Mouse (Mus musculus) heart, embryonic 12.5 days (tissue): ENCODE measurements around the gene Flt3l. TPM values are rescaled to one million over a fixed set of nuclear protein-coding genes. Genes with fewer than 3 reads are reported as not detected.

Source experiments
- ATAC-seq: fragments of 200-750 bp; cut with Nextera tagmentation; 2 replicates; pipeline ENCODE4 v1.8.0; 2017; ENCODE audit warnings: moderate TSS enrichment, moderate library complexity; ENCODE audit not compliant: insufficient number of reproducible peaks, low FRiP score
- H3K27ac ChIP-seq: fragments of 300-500 bp; sonication (generic); 2 replicates; pipeline ENCODE4 v1.5.1; 2016; ENCODE audit warnings: mild to moderate bottlenecking, moderate library complexity; ENCODE audit not compliant: poor library complexity, severe bottlenecking
- H3K27me3 ChIP-seq: fragments of 300-500 bp; sonication (generic); replicated peaks from 2 replicates; pipeline ENCODE4 v1.6.1; 2016; ENCODE audit warnings: mild to moderate bottlenecking, moderate library complexity
- H3K36me3 ChIP-seq: fragments of 300-500 bp; sonication (generic); 2 replicates; pipeline ENCODE4 v1.6.1; 2016; ENCODE audit warnings: mild to moderate bottlenecking, moderate library complexity
- H3K4me1 ChIP-seq: fragments of 300-500 bp; sonication (generic); replicated peaks from 2 replicates; pipeline ENCODE4 v1.6.1; 2016; ENCODE audit warnings: mild to moderate bottlenecking
- H3K4me2 ChIP-seq: fragments of 300-500 bp; sonication (generic); 2 replicates; pipeline ENCODE4 v1.6.1; 2016; ENCODE audit warnings: mild to moderate bottlenecking, moderate library complexity
- H3K4me3 ChIP-seq: fragments of 300-500 bp; sonication (generic); 2 replicates; pipeline ENCODE4 v1.5.1; 2016; ENCODE audit warnings: mild to moderate bottlenecking
- H3K9ac ChIP-seq: fragments of 300-500 bp; sonication (generic); 2 replicates; pipeline ENCODE4 v1.6.1; 2016; ENCODE audit warnings: mild to moderate bottlenecking, moderate library complexity
- H3K9me3 ChIP-seq: fragments of 300-500 bp; sonication (generic); replicated peaks from 2 replicates; pipeline ENCODE4 v1.6.1; 2016; ENCODE audit warnings: mild to moderate bottlenecking, moderate library complexity
- WGBS: fragments of 180-500 bp; shearing (Covaris S2); methylation state at CpG from one replicate; pipeline ENCODE4 v1.1.7; 2016; 5-methylcytosine and 5-hydroxymethylcytosine counted together
- polyA plus RNA-seq: library from polyadenylated mRNA; unstranded; fragments of >200 nt; fragmentation: Nextera tagmentation; extraction: Ambion mirVana; gene quantifications from 2 replicates; pipeline ENCODE4 v1.2.1, GENCODE M21; 2016

The Flt3l gene
- polyA plus RNA-seq, 1 experiment from 2014 or later: 1.1 TPM

- no peak for ATAC-seq
- Histone ChIP-seq H3K4me2 (no peak overlapping the region), H3K27me3 (no peaks in the 10 kb centered on the region), H3K4me1 (peaks cover 27% of the 10 kb centered on the region), H3K9me3 (no peaks in the 10 kb centered on the region), H3K4me3 (no peak overlapping the region), H3K36me3 (peaks cover 3% of the 10 kb centered on the region; the same call in 1 of the 2 replicates), H3K9ac (no peak overlapping the region), H3K27ac (no peak overlapping the region)
- WGBS: 63% methylated on average over 6 of the region's 6 CpGs
Measured at GRCm38 (mm10) chr7:45095367-45095766, 40.9 kb downstream of the Flt3l start.

- WGBS: 58% methylated on average over 7 of the region's 7 CpGs
- no peak overlapping the region for H3K9ac ChIP-seq
- peaks cover 7% of the 10 kb centered on the region; the same call in 1 of the 2 replicates for H3K36me3 ChIP-seq
- no peaks in the 10 kb centered on the region for H3K27me3 ChIP-seq
- no peak overlapping the region for H3K4me2 ChIP-seq
- peak overlapping the region; percentile 29; the same call in 1 of the 2 replicates for H3K27ac ChIP-seq
- H3K9me3 ChIP-seq: no peaks in the 10 kb centered on the region
- no peak for ATAC-seq
- H3K4me3 ChIP-seq: no peak overlapping the region
- peaks cover 31% of the 10 kb centered on the region for H3K4me1 ChIP-seq
Measured at GRCm38 (mm10) chr7:45094121-45094520, 42.1 kb downstream of the Flt3l start.

- peaks cover 31% of the 10 kb centered on the region for H3K4me1 ChIP-seq
- peak overlapping the region; percentile 29; the same call in 1 of the 2 replicates for H3K27ac ChIP-seq
- H3K4me2 ChIP-seq: no peak overlapping the region; the same call in 1 of the 2 replicates
- WGBS: 39% methylated on average over 18 of the region's 18 CpGs
- H3K9ac ChIP-seq: no peak overlapping the region
- H3K4me3 ChIP-seq: no peak overlapping the region
- H3K36me3 ChIP-seq: peaks cover 11% of the 10 kb centered on the region
- H3K9me3 ChIP-seq: no peaks in the 10 kb centered on the region
- no peak for ATAC-seq
- H3K27me3 ChIP-seq: no peaks in the 10 kb centered on the region
Measured at GRCm38 (mm10) chr7:45093516-45093905, 42.7 kb downstream of the Flt3l start.

- no peaks in the 10 kb centered on the region for H3K9me3 ChIP-seq
- H3K9ac ChIP-seq: no peak overlapping the region
- peaks cover 16% of the 10 kb centered on the region for H3K36me3 ChIP-seq
- no peak for ATAC-seq
- WGBS: 56% methylated on average over 12 of the region's 12 CpGs
- no peak overlapping the region for H3K27ac ChIP-seq
- no peak overlapping the region; the same call in 1 of the 2 replicates for H3K4me2 ChIP-seq
- peaks cover 31% of the 10 kb centered on the region for H3K4me1 ChIP-seq
- no peaks in the 10 kb centered on the region for H3K27me3 ChIP-seq
- no peak overlapping the region for H3K4me3 ChIP-seq
Measured at GRCm38 (mm10) chr7:45092828-45093515, 43.3 kb downstream of the Flt3l start.

GRCm38 (mm10) chr7:45092048-45092447, 44.2 kb downstream of the Flt3l start, which contains the start of gene Rcn3:
Gene Rcn3, minus strand, starts transcription at chr7:45092221.
- WGBS: 0% methylated on average over 16 of the region's 16 CpGs
- Histone ChIP-seq H3K4me2 (peak within 1 kb of the TSS; percentile 83), H3K36me3 (peaks cover 26% of the 10 kb centered on the region), H3K9ac (peak within 1 kb of the TSS; percentile 78), H3K9me3 (no peaks in the 10 kb centered on the region), H3K4me1 (peaks cover 24% of the 10 kb centered on the region), H3K27me3 (no peaks in the 10 kb centered on the region), H3K27ac (peak within 1 kb of the TSS; percentile 82), H3K4me3 (peak within 1 kb of the TSS; percentile 57)
- ATAC-seq: peak; percentile 92

GRCm38 (mm10) chr7:45091001-45091990, 44.9 kb downstream of the Flt3l start:
- peak overlapping the region; percentile 57 for H3K4me3 ChIP-seq
- peaks cover 24% of the 10 kb centered on the region for H3K4me1 ChIP-seq
- H3K9ac ChIP-seq: peak overlapping the region; percentile 78
- 9% methylated on average over 35 of the region's 35 CpGs for WGBS
- H3K36me3 ChIP-seq: peaks cover 31% of the 10 kb centered on the region
- peak overlapping the region; percentile 83 for H3K4me2 ChIP-seq
- ATAC-seq: peak; percentile 56
- H3K27ac ChIP-seq: peak overlapping the region; percentile 82
- no peaks in the 10 kb centered on the region for H3K9me3 ChIP-seq
- no peaks in the 10 kb centered on the region for H3K27me3 ChIP-seq

- Histone ChIP-seq H3K4me3 (peak overlapping the region; percentile 57), H3K36me3 (peaks cover 38% of the 10 kb centered on the region), H3K27me3 (no peaks in the 10 kb centered on the region), H3K9ac (peak overlapping the region; percentile 78; the same call in 1 of the 2 replicates), H3K9me3 (no peaks in the 10 kb centered on the region), H3K27ac (no peak overlapping the region), H3K4me2 (peak overlapping the region; percentile 83), H3K4me1 (peaks cover 24% of the 10 kb centered on the region)
- no peak for ATAC-seq
- 78% methylated on average over 13 of the region's 13 CpGs for WGBS
Measured at GRCm38 (mm10) chr7:45090251-45090977, 45.8 kb downstream of the Flt3l start.

GRCm38 (mm10) chr7:45088597-45088996, 47.6 kb downstream of the Flt3l start:
- ATAC-seq: no peak
- WGBS: 90% methylated on average over 17 of the region's 17 CpGs
- Histone ChIP-seq H3K36me3 (peaks cover 56% of the 10 kb centered on the region), H3K4me1 (peaks cover 22% of the 10 kb centered on the region), H3K9me3 (no peaks in the 10 kb centered on the region), H3K4me2 (no peak overlapping the region), H3K27me3 (no peaks in the 10 kb centered on the region), H3K9ac (no peak overlapping the region), H3K4me3 (no peak overlapping the region), H3K27ac (no peak overlapping the region)

GRCm38 (mm10) chr7:45086084-45086483, 50.1 kb downstream of the Flt3l start:
- no peak overlapping the region for H3K9ac ChIP-seq
- H3K9me3 ChIP-seq: peaks cover under 1% of the 10 kb centered on the region; the same call in 1 of the 2 replicates
- no peak overlapping the region for H3K4me3 ChIP-seq
- 79% methylated on average over 4 of the region's 4 CpGs for WGBS
- H3K4me1 ChIP-seq: peaks cover 16% of the 10 kb centered on the region
- peaks cover 72% of the 10 kb centered on the region for H3K36me3 ChIP-seq
- ATAC-seq: no peak
- H3K27me3 ChIP-seq: no peaks in the 10 kb centered on the region
- no peak overlapping the region for H3K27ac ChIP-seq
- H3K4me2 ChIP-seq: no peak overlapping the region

GRCm38 (mm10) chr7:45083300-45083890, 52.8 kb downstream of the Flt3l start:
- Histone ChIP-seq H3K4me3 (no peak overlapping the region), H3K9ac (no peak overlapping the region), H3K4me2 (no peak overlapping the region), H3K9me3 (peaks cover 4% of the 10 kb centered on the region; the same call in 1 of the 2 replicates), H3K36me3 (peaks cover 66% of the 10 kb centered on the region), H3K27me3 (no peaks in the 10 kb centered on the region), H3K4me1 (peaks cover 11% of the 10 kb centered on the region; the same call in 1 of the 2 replicates), H3K27ac (no peak overlapping the region)
- ATAC-seq: no peak
- 83% methylated on average over 22 of the region's 22 CpGs for WGBS
